Mouse (Mus musculus): ENCODE results near the gene Evi2a. TPM values are rescaled to one million over a fixed set of nuclear protein-coding genes. Genes with fewer than 3 reads are reported as not detected.

The Evi2a gene
- polyA plus RNA-seq, 1 experiment from 2014 or later: 5.4 TPM

DNA sequence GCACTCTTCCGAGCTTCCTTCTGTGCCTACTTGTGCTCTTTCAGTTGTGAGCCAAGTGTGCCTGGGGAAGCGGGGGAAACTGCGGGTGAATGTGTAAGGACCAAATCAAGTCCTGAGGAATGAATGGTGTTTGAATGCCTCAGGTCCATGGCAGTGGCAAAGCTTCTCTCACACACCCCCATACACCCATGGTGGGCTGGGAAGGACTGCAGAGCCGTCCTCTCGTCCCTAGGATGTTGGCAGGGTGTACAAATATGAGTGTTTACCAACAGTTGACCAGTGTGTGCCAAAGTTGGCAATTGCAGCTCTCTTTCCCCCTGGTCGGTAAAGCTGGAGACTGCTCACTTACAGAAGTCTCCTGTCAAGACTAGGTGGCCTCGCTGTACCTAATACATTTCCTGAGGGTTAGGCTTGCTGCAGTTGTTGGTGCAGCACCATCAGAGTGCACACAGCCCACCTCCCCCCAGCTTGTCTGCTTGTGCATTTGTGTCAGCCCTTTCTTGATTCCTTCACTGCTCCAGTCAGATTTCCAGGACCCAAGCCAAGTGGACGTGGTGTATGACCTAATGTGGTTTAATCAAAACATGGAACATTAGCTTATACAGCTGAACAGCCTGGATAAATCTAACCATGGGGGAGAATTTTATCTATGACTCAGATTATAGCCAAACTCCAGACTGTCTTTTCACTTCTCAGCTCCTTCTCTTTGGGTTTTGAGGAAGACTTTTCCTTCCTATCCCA, 3.7 kb upstream of the Evi2a start:
- Histone ChIP-seq H3K4me1 (peaks cover 6% of the 10 kb centered on the region; the same call in 1 of the 2 replicates), H3K9me3 (no peaks in the 10 kb centered on the region), H3K27ac (peak overlapping the region; percentile 76; the same call in 1 of the 2 replicates), H3K4me3 (replicated peaks) (no peak overlapping the region), H3K27me3 (replicated peaks) (no peaks in the 10 kb centered on the region), H3K36me3 (peaks cover 9% of the 10 kb centered on the region; the same call in 1 of the 2 replicates), H3K9ac (no peak overlapping the region), H3K4me2 (no peak overlapping the region)
- peak; percentile 39; the same call in 1 of the 2 replicates for ATAC-seq (ENCODE audit: insufficient read depth, low FRiP score, low read depth)
- 71% methylated on average over 8 of the region's 8 CpGs for WGBS

DNA sequence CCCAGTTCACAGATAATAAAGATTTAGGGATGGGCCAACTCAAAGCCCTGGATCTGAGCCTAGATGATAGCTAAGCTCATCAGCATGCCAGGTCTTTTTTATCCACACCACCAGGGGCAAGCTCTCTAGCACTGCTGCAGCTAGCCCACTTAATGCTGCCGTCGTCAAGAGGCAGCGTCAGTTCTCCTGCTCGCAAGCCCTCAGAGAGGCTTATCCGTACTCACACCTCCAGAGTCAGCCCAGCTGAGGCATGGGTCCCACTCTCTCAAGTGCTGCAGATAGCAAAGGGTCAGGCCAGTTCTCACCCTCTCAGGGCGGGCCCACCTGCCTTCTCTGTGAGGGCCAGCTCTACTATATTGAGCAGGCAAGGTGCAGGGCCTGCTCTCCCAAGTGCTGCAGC, 2.9 kb upstream of the Evi2a start:
- peaks cover 6% of the 10 kb centered on the region; the same call in 1 of the 2 replicates for H3K4me1 ChIP-seq
- 82% methylated on average over 6 of the region's 6 CpGs for WGBS
- no peaks in the 10 kb centered on the region for H3K9me3 ChIP-seq
- H3K4me2 ChIP-seq: no peak overlapping the region
- peaks cover 9% of the 10 kb centered on the region; the same call in 1 of the 2 replicates for H3K36me3 ChIP-seq
- H3K4me3 ChIP-seq (replicated peaks): no peak overlapping the region
- H3K27me3 ChIP-seq (replicated peaks): no peaks in the 10 kb centered on the region
- no peak overlapping the region for H3K27ac ChIP-seq
- no peak for ATAC-seq (ENCODE audit: insufficient read depth, low FRiP score, low read depth)
- H3K9ac ChIP-seq: no peak overlapping the region

DNA sequence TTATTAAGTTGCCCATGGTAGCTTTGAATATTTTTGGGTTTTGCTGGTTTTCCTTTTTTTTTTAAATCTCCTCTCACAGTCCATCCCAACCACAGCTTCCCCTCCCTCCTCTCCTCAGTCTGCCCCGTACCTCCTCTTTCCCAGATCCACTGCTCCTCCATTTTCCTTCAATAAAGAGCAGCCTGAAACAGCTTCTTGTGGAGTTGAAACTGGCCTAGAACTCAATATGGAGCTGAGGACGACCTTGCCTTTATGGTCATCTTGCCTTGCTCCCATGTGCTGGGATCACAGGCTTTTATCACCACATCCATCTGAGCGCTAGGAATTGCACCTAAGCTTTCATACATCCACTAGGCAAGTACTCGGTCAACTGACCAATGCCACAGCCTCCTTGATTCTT, 1.1 kb upstream of the Evi2a start:
- H3K27me3 ChIP-seq (replicated peaks): no peaks in the 10 kb centered on the region
- no peak overlapping the region for H3K4me2 ChIP-seq
- no peak overlapping the region for H3K4me3 ChIP-seq (replicated peaks)
- no peak overlapping the region for H3K27ac ChIP-seq
- peaks cover 6% of the 10 kb centered on the region; the same call in 1 of the 2 replicates for H3K4me1 ChIP-seq
- WGBS: 88% methylated on average over 4 of the region's 4 CpGs
- 0 out of 2 replicates have a peak, but pooled peaks cover 3% of the 10 kb centered on the region for H3K36me3 ChIP-seq
- no peak for ATAC-seq (ENCODE audit: insufficient read depth, low FRiP score, low read depth)
- no peak overlapping the region for H3K9ac ChIP-seq
- no peaks in the 10 kb centered on the region for H3K9me3 ChIP-seq

DNA sequence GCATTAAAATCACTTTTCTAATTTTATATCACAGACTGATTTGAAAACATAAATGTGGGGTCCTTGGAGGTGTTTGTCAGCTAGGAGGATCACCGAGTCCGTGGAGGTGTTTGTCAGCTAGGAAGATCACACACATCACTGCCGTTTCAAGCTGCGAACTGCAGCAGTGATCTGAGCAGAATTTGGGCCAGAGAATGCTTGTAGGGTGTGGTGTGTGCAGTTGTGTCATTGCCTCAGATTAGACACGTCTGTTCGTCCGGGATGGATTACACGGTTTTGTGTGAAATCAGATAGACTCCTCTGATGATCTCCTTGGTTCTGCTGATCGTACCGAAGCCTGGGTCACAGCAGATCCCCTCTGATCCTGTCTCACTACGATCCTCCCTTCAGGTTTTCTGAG, 365 bp upstream of the Evi2a start:
- H3K36me3 ChIP-seq: 0 out of 2 replicates have a peak, but pooled peaks cover 3% of the 10 kb centered on the region
- no peak overlapping the region for H3K9ac ChIP-seq
- H3K9me3 ChIP-seq: no peaks in the 10 kb centered on the region
- H3K27me3 ChIP-seq (replicated peaks): no peaks in the 10 kb centered on the region
- H3K4me2 ChIP-seq: no peak overlapping the region
- H3K4me1 ChIP-seq: peaks cover 6% of the 10 kb centered on the region; the same call in 1 of the 2 replicates
- H3K27ac ChIP-seq: no peak overlapping the region
- H3K4me3 ChIP-seq (replicated peaks): no peak overlapping the region
- 83% methylated on average over 11 of the region's 11 CpGs for WGBS
- no peak for ATAC-seq (ENCODE audit: insufficient read depth, low FRiP score, low read depth)

DNA sequence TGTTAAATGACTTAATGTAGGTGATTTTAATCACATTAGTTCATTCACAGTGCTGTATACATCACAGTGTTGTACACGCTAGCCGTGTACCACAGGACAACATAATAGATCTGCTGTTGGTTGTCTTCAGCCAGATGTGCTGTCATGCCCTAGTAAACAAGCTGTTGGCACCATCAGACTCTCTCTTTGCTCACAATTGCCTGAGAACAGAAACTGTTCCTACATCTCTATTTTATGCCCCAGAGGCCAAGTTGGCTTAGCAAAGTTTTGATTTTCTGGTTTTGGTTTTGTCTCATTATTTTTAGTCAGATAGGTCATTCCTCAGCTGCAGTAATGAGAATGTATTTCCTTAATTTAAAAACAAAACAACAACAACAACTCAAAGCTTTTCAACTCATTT, 673 bp downstream of the Evi2a start:
- Histone ChIP-seq H3K4me1 (peaks cover 6% of the 10 kb centered on the region; the same call in 1 of the 2 replicates), H3K9ac (no peak overlapping the region), H3K4me3 (replicated peaks) (no peak overlapping the region), H3K36me3 (0 out of 2 replicates have a peak, but pooled peaks cover 3% of the 10 kb centered on the region), H3K9me3 (no peaks in the 10 kb centered on the region), H3K27ac (no peak overlapping the region), H3K4me2 (no peak overlapping the region), H3K27me3 (replicated peaks) (no peaks in the 10 kb centered on the region)
- WGBS: 79% methylated on average over 2 of the region's 2 CpGs
- no peak for ATAC-seq (ENCODE audit: insufficient read depth, low FRiP score, low read depth)

DNA sequence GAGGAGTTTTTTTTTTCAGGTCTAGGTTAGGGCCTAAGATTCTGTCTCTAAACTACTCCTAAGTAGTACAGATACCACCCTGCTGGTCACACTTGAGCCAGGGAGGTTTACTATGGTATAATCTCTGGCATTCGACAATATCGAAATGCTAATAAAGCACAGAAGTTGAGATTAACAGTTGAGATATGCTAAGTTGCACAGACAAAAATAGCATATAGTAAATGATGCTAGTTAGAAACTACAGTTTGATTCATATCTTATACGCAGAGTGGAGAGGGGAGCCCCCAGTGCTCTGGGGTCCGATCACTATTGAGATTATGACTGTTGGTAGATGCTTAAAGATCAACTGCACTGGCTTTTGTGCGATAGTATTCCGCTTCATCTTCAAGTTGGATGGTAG, 1.2 kb downstream of the Evi2a start:
- Histone ChIP-seq H3K9me3 (no peaks in the 10 kb centered on the region), H3K27ac (no peak overlapping the region; the same call in 1 of the 2 replicates), H3K4me1 (peaks cover 5% of the 10 kb centered on the region; the same call in 1 of the 2 replicates), H3K4me2 (no peak overlapping the region), H3K27me3 (replicated peaks) (no peaks in the 10 kb centered on the region), H3K4me3 (replicated peaks) (no peak overlapping the region), H3K9ac (no peak overlapping the region), H3K36me3 (0 out of 2 replicates have a peak, but pooled peaks cover 3% of the 10 kb centered on the region)
- 93% methylated on average over 6 of the region's 6 CpGs for WGBS
- no peak for ATAC-seq (ENCODE audit: insufficient read depth, low FRiP score, low read depth)

DNA sequence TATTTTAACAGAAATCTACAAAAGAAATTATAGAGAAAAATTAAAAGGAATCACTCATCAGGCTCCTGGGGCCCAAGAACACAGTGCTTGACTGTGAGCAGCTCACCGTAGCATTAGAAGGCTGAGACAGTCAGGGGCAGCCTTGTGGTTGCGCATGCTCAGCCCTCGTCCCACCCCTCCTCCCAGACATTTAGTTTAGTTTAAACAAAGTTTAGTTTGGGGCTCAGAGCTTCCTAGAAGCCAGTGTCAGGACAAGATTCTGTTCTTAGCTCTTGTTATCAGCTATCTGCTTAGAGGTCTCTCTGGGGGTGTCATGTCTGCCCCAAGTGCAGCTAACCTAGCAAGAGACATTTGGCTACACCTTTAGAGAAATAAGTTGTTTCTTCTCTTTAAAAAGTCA, 1.8 kb downstream of the Evi2a start:
- 68% methylated on average over 3 of the region's 3 CpGs for WGBS
- Histone ChIP-seq H3K4me3 (replicated peaks) (no peak overlapping the region), H3K4me1 (no peaks in the 10 kb centered on the region), H3K4me2 (no peak overlapping the region), H3K27me3 (replicated peaks) (no peaks in the 10 kb centered on the region), H3K27ac (no peak overlapping the region), H3K36me3 (no peaks in the 10 kb centered on the region), H3K9ac (no peak overlapping the region), H3K9me3 (no peaks in the 10 kb centered on the region)
- no peak for ATAC-seq (ENCODE audit: insufficient read depth, low FRiP score, low read depth)

DNA sequence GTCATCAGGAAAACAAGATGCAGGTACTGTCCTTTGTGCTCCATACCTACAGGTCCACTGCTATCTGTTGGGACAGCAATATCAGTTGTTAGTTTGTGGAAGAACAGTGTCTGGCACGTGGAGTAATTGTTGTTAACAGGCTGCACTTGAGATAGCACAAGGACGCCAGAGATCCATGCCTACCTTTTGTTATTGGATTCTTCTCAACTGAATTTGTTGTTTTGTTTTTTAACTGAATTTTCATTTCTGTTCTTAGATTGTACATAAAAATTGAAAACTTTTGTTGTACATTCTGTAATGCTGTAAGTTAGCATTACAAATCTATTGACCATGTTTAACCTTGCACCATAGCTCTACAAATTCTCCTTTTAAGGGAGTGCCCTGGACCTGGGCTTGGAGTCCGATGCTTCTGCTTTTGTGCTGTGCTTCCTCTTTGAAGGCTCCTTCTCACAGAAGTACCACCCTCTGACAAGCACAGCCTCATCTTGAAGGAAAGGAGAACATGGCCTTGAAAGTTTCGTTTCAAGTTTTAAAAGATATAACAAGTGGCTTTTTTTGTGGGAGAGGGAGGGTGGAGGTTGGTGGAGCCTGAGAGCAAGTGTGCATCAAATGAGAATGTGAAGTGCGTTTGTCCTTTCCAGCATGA, 2.5 kb downstream of the Evi2a start:
- Histone ChIP-seq H3K9ac (no peak overlapping the region), H3K9me3 (no peaks in the 10 kb centered on the region), H3K36me3 (no peaks in the 10 kb centered on the region), H3K27ac (peak overlapping the region; percentile 40; the same call in 1 of the 2 replicates), H3K4me3 (replicated peaks) (no peak overlapping the region), H3K27me3 (replicated peaks) (no peaks in the 10 kb centered on the region), H3K4me1 (no peaks in the 10 kb centered on the region), H3K4me2 (no peak overlapping the region)
- ATAC-seq (ENCODE audit: insufficient read depth, low FRiP score, low read depth): no peak
- WGBS: 84% methylated on average over 5 of the region's 5 CpGs

DNA sequence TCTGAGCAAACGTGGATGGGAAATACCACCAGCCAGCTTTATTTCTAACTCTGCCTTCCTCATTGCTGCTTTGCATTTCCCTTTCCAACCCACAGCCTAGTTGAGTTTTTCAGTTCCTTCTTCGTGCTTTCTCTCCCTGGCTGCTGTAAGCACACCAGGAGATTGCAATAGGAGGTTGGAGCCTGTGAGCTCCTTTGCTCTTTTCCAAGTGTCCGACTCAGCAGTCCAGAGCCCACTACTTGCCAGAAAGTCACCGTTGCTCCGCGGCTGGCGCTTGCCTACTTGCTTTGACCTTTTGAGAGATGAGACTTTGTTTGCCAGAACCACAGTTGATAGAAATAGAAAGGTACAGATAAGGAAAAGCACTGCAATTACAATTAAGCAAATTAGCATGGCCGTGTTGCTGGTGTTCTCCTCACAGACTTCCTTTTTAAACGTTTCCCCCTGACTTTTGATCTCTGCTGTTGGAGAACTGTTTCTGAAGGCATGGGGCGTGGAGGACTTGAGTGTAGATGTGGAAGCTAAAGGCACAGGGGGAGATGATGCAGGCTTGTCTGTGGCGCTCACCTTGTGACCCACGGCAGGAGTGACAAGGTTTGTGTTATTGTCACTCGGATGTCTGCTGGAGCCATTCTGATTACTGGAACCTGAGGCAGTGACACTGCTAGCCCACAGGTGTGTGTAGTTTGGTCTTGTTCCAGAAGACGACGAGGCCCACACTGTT, 3.2 kb downstream of the Evi2a start:
- H3K36me3 ChIP-seq: no peaks in the 10 kb centered on the region
- ATAC-seq (ENCODE audit: insufficient read depth, low FRiP score, low read depth): no peak
- H3K4me2 ChIP-seq: no peak overlapping the region
- H3K9ac ChIP-seq: no peak overlapping the region
- no peaks in the 10 kb centered on the region for H3K9me3 ChIP-seq
- 67% methylated on average over 15 of the region's 15 CpGs for WGBS
- no peaks in the 10 kb centered on the region for H3K27me3 ChIP-seq (replicated peaks)
- no peak overlapping the region for H3K4me3 ChIP-seq (replicated peaks)
- peak overlapping the region; percentile 40; the same call in 1 of the 2 replicates for H3K27ac ChIP-seq
- H3K4me1 ChIP-seq: no peaks in the 10 kb centered on the region

DNA sequence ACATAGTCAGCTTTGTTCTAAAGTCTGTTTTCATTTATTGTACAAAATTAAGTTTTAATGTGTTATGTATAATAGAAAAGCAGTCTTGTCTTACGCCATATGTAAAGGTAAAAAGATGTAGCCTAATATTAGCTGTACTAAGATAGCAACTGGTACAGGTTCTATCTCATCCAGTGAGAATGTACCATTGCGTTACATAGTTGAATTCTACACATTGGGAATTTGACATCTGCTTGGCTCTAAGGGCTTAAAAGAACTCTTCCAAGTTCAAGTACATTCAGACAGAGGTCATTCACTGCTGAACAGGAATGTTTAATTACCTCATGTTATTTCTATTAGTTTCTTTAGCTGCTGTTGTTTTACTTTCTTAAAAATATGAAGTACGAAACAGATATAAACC, 3.9 kb downstream of the Evi2a start:
- no peaks in the 10 kb centered on the region for H3K27me3 ChIP-seq (replicated peaks)
- no peak overlapping the region for H3K4me2 ChIP-seq
- no peak overlapping the region for H3K27ac ChIP-seq
- no peak overlapping the region for H3K4me3 ChIP-seq (replicated peaks)
- H3K4me1 ChIP-seq: no peaks in the 10 kb centered on the region
- H3K9ac ChIP-seq: no peak overlapping the region
- no peaks in the 10 kb centered on the region for H3K9me3 ChIP-seq
- no peak for ATAC-seq (ENCODE audit: insufficient read depth, low FRiP score, low read depth)
- WGBS: 82% methylated on average over 3 of the region's 3 CpGs
- no peaks in the 10 kb centered on the region for H3K36me3 ChIP-seq

DNA sequence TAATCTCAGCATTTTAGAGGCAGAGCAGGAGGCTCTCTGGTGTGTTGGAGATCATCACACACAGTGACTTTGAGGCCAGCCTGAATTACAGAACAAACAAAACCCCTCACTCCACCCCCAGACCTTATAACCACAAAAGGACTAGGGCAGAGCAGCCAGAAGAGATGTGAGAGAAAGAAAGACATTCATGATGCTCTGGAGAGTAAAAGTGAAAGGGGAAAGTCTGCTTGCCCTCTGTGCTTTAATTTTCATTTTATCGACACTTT, 6.2 kb downstream of the Evi2a start:
- Histone ChIP-seq H3K4me2 (no peak overlapping the region), H3K27me3 (replicated peaks) (no peaks in the 10 kb centered on the region), H3K9ac (no peak overlapping the region), H3K4me1 (no peaks in the 10 kb centered on the region), H3K4me3 (replicated peaks) (no peak overlapping the region), H3K36me3 (no peaks in the 10 kb centered on the region), H3K27ac (no peak overlapping the region), H3K9me3 (no peaks in the 10 kb centered on the region)
- WGBS: 78% methylated on average over 1 of the region's 1 CpGs
- ATAC-seq (ENCODE audit: insufficient read depth, low FRiP score, low read depth): no peak
